Mouse (Mus musculus) lung, postnatal 0 days (tissue): ENCODE results near the gene Lsg1. TPM values are rescaled to one million over a fixed set of nuclear protein-coding genes. Genes with fewer than 3 reads are reported as not detected.

Experiments
- ATAC-seq: fragments of 200-750 bp; cut with Nextera tagmentation; 2 replicates; pipeline ENCODE4 v1.8.0; 2017; ENCODE audit warnings: moderate library complexity
- DNase-seq: peaks from one replicate; pipeline ENCODE4 v3.0.0-alpha.2; 2016; ENCODE audit warnings: low spot score
- H3K27ac ChIP-seq: fragments of 300-500 bp; sonication (generic); 2 replicates; pipeline ENCODE4 v1.5.1; 2014; ENCODE audit warnings: antibody characterized with exemption, mild to moderate bottlenecking, low read length, mixed read lengths
- H3K27me3 ChIP-seq: fragments of 300-500 bp; sonication (generic); replicated peaks from 2 replicates; pipeline ENCODE4 v1.6.1; 2014; ENCODE audit warnings: low read length, mixed read lengths; ENCODE audit not compliant: insufficient read depth
- H3K36me3 ChIP-seq: fragments of 300-500 bp; sonication (generic); 2 replicates; pipeline ENCODE4 v1.6.1; 2014; ENCODE audit warnings: low read length, mixed read lengths; ENCODE audit not compliant: insufficient read depth
- H3K4me1 ChIP-seq: fragments of 300-500 bp; sonication (generic); 2 replicates; pipeline ENCODE4 v1.6.1; 2014; ENCODE audit warnings: antibody characterized with exemption, low read depth, low read length, mixed read lengths; ENCODE audit not compliant: insufficient read depth
- H3K4me2 ChIP-seq: fragments of 300-500 bp; sonication (generic); replicated peaks from 2 replicates; pipeline ENCODE4 v1.6.1; 2014; ENCODE audit warnings: low read depth, mild to moderate bottlenecking, low read length, moderate library complexity, mixed read lengths
- H3K4me3 ChIP-seq: fragments of 300-500 bp; sonication (generic); 2 replicates; pipeline ENCODE4 v1.5.1; 2014; ENCODE audit warnings: low read depth, low read length
- H3K9ac ChIP-seq: fragments of 300-500 bp; sonication (generic); replicated peaks from 2 replicates; pipeline ENCODE4 v1.6.1; 2014; ENCODE audit warnings: low read depth, mild to moderate bottlenecking
- H3K9me3 ChIP-seq: fragments of 300-500 bp; sonication (generic); 2 replicates; pipeline ENCODE4 v1.6.1; 2016; ENCODE audit warnings: low read length, mixed read lengths
- CTCF ChIP-seq: IDR thresholded peaks from 2 replicates; pipeline ENCODE4 v1.5.1; 2016; ENCODE audit warnings: antibody characterized with exemption, mild to moderate bottlenecking
- EP300 ChIP-seq: IDR thresholded peaks from 2 replicates; pipeline ENCODE4 v1.6.1; 2016; ENCODE audit warnings: antibody characterized with exemption, mild to moderate bottlenecking, control low read depth
- WGBS: fragments of 180-500 bp; shearing (Covaris S2); extraction: QIAGEN DNeasy Blood & Tissue Kit; methylation state at CpG from one replicate; pipeline ENCODE4 v1.1.7; 2014; 5-methylcytosine and 5-hydroxymethylcytosine counted together
- polyA plus RNA-seq: library from polyadenylated mRNA; unstranded; fragments of >200 nt; fragmentation: Nextera tagmentation; extraction: Ambion mirVana; gene quantifications from 2 replicates; pipeline ENCODE4 v1.2.1, GENCODE M21; 2015

Lsg1 gene
- polyA plus RNA-seq, 1 experiment from 2014 or later = 28.2 TPM

GRCm38 (mm10) chr16:30605528-30605927 lies 18.1 kb upstream of the Lsg1 start:
- Histone ChIP-seq H3K27me3 (no peaks in the 10 kb centered on the region), H3K27ac (no peak overlapping the region), H3K9me3 (no peaks in the 10 kb centered on the region), H3K9ac (no peak overlapping the region), H3K4me1 (peaks cover 29% of the 10 kb centered on the region; the same call in 1 of the 2 replicates), H3K4me2 (no peak overlapping the region), H3K36me3 (no peaks in the 10 kb centered on the region), H3K4me3 (no peak overlapping the region)
- TF ChIP-seq CTCF (no peak), EP300 (no peak)
- DNase-seq = no peak
- 71% methylated on average over 6 of the region's 6 CpGs for WGBS
- ATAC-seq = no peak

GRCm38 (mm10) chr16:30604807-30605137 lies 17.4 kb upstream of the Lsg1 start:
- no peak overlapping the region for H3K4me3 ChIP-seq
- ATAC-seq = peak; percentile 13; the same call in 1 of the 2 replicates
- no peak overlapping the region for H3K4me2 ChIP-seq
- H3K27ac ChIP-seq = peak overlapping the region; percentile 20; the same call in 1 of the 2 replicates
- H3K27me3 ChIP-seq = no peaks in the 10 kb centered on the region
- no peak overlapping the region for H3K9ac ChIP-seq
- no peaks in the 10 kb centered on the region for H3K9me3 ChIP-seq
- 37% methylated on average over 7 of the region's 7 CpGs for WGBS
- no peak for TF ChIP-seq CTCF
- TF ChIP-seq EP300 = no peak
- peaks cover 29% of the 10 kb centered on the region; the same call in 1 of the 2 replicates for H3K4me1 ChIP-seq
- no peaks in the 10 kb centered on the region for H3K36me3 ChIP-seq
- peak; percentile 25 for DNase-seq

GRCm38 (mm10) chr16:30604061-30604806 lies 16.8 kb upstream of the Lsg1 start:
- DNase-seq = peak; percentile 51
- no peak for ATAC-seq
- no peak overlapping the region for H3K4me2 ChIP-seq

GRCm38 (mm10) chr16:30603531-30603842 lies 16.1 kb upstream of the Lsg1 start:
- Histone ChIP-seq H3K4me3 (no peak overlapping the region; the same call in 1 of the 2 replicates), H3K4me1 (peaks cover 29% of the 10 kb centered on the region; the same call in 1 of the 2 replicates)
- TF ChIP-seq CTCF = no peak
- no peak for TF ChIP-seq EP300

More at GRCm38 (mm10) chr16:30604061-30604806, 16.8 kb upstream of the Lsg1 start:
- H3K4me1 ChIP-seq = peaks cover 29% of the 10 kb centered on the region; the same call in 1 of the 2 replicates
- H3K36me3 ChIP-seq = no peaks in the 10 kb centered on the region
- no peaks in the 10 kb centered on the region for H3K9me3 ChIP-seq
- no peak overlapping the region for H3K9ac ChIP-seq
- no peak for TF ChIP-seq CTCF
- no peak for TF ChIP-seq EP300
- peak overlapping the region; percentile 20; the same call in 1 of the 2 replicates for H3K27ac ChIP-seq
- H3K27me3 ChIP-seq = no peaks in the 10 kb centered on the region
- no peak overlapping the region for H3K4me3 ChIP-seq
- 56% methylated on average over 16 of the region's 16 CpGs for WGBS

GRCm38 (mm10) chr16:30602684-30603530 lies 15.5 kb upstream of the Lsg1 start:
- no peak for ATAC-seq
- TF ChIP-seq CTCF (no peak), EP300 (no peak)
- 23% methylated on average over 18 of the region's 18 CpGs for WGBS
- H3K4me1 ChIP-seq = peaks cover 29% of the 10 kb centered on the region; the same call in 1 of the 2 replicates
- peak overlapping the region; percentile 12; the same call in 1 of the 2 replicates for H3K9ac ChIP-seq
- no peaks in the 10 kb centered on the region for H3K9me3 ChIP-seq
- peak overlapping the region; percentile 77 for H3K27ac ChIP-seq
- no peaks in the 10 kb centered on the region for H3K27me3 ChIP-seq
- no peaks in the 10 kb centered on the region for H3K36me3 ChIP-seq
- peak; percentile 38 for DNase-seq
- H3K4me3 ChIP-seq = peak overlapping the region; percentile 70; the same call in 1 of the 2 replicates
- H3K4me2 ChIP-seq = peak overlapping the region; percentile 81

More at GRCm38 (mm10) chr16:30603531-30603842, 16.1 kb upstream of the Lsg1 start:
- no peaks in the 10 kb centered on the region for H3K27me3 ChIP-seq
- peak overlapping the region; percentile 77 for H3K27ac ChIP-seq
- peak overlapping the region; percentile 12; the same call in 1 of the 2 replicates for H3K9ac ChIP-seq
- H3K9me3 ChIP-seq = no peaks in the 10 kb centered on the region
- ATAC-seq (no peak), DNase-seq (peak; percentile 62)
- 32% methylated on average over 9 of the region's 9 CpGs for WGBS
- no peaks in the 10 kb centered on the region for H3K36me3 ChIP-seq
- peak overlapping the region; percentile 81 for H3K4me2 ChIP-seq

GRCm38 (mm10) chr16:30601946-30602345 lies 14.6 kb upstream of the Lsg1 start:
- Histone ChIP-seq H3K27me3 (no peaks in the 10 kb centered on the region), H3K9me3 (no peaks in the 10 kb centered on the region), H3K4me3 (peak overlapping the region; percentile 70), H3K9ac (peak overlapping the region; percentile 86), H3K4me1 (peaks cover 29% of the 10 kb centered on the region; the same call in 1 of the 2 replicates), H3K4me2 (peak overlapping the region; percentile 81), H3K36me3 (no peaks in the 10 kb centered on the region), H3K27ac (peak overlapping the region; percentile 95)
- ATAC-seq (no peak), DNase-seq (peak; percentile 13)
- WGBS = 20% methylated on average over 7 of the region's 7 CpGs
- TF ChIP-seq EP300 = no peak
- TF ChIP-seq CTCF = no peak
